Mouse (Mus musculus): Measurements from ENCODE around the gene Zfp385a. TPM values are rescaled to one million over a fixed set of nuclear protein-coding genes. Genes with fewer than 3 reads are reported as not detected.
A peak's percentile ranks its signal among the peaks of the same experiment; 100 is the strongest.

Zfp385a gene
- polyA plus RNA-seq, 1 experiment from 2014 or later, result 18.9 TPM

DNA sequence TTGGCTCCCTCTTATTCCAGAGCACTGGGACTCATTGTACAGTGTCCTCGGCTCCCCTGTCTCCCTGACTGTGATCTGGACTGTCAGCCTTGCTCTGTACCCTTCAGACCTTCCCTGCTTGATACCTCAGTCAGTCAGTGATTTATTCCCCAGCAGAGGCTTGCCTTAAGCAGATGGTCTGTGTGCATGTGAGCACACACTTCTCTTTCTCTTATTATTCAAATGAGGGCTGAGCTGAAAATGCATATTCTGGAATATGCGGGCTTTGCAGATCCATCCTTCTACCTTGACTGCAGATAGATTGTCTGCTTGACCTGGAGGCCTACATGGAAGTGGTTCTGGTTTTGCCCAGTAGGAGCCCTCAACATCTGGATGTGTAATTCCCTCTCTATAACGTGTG, 41.9 kb downstream of the Zfp385a start:
- Histone ChIP-seq H3K9me3 (replicated peaks) (no peaks in the 10 kb centered on the region), H3K27ac (replicated peaks) (peak overlapping the region; percentile 95; the same call in 1 of the 2 replicates), H3K36me3 (peaks cover 24% of the 10 kb centered on the region; the same call in 1 of the 2 replicates), H3K9ac (no peak overlapping the region), H3K4me3 (replicated peaks) (no peak overlapping the region), H3K4me1 (peaks cover 73% of the 10 kb centered on the region), H3K27me3 (no peaks in the 10 kb centered on the region), H3K4me2 (replicated peaks) (no peak overlapping the region)
- 72% methylated on average over 3 of the region's 3 CpGs for WGBS
- no peak for ATAC-seq (ENCODE audit: insufficient number of reproducible peaks, low FRiP score, low TSS enrichment, low read depth)

DNA sequence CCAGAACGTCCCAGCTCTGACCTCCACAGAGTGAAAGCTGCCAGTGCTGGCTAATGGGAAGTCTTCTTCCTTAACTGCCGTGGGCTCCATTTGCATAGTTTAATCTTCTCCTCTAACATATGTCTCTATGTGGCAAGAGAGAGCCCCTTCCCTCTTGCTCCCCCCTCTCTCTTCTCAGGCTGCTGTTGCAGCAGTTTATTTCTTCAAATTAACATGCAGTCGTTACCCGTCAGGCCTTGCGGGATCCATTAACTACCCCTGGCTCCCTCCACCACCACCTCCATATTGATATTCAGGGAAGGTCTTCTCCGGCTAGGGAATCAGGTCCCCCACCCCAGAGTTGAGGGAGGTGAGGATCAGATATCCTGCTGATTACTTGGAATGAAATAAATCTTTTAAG, 42.6 kb downstream of the Zfp385a start:
- no peak overlapping the region for H3K9ac ChIP-seq
- H3K27ac ChIP-seq (replicated peaks), result 0 out of 2 replicates have a peak overlapping the region, but pooled peaks have one; percentile 39
- no peak overlapping the region for H3K4me2 ChIP-seq (replicated peaks)
- H3K4me1 ChIP-seq, result peaks cover 66% of the 10 kb centered on the region
- no peak overlapping the region for H3K4me3 ChIP-seq (replicated peaks)
- H3K36me3 ChIP-seq, result peaks cover 31% of the 10 kb centered on the region; the same call in 1 of the 2 replicates
- ATAC-seq (ENCODE audit: insufficient number of reproducible peaks, low FRiP score, low TSS enrichment, low read depth), result no peak
- no peaks in the 10 kb centered on the region for H3K27me3 ChIP-seq
- WGBS, result 43% methylated on average over 6 of the region's 6 CpGs
- no peaks in the 10 kb centered on the region for H3K9me3 ChIP-seq (replicated peaks)

GRCm38 (mm10) chr15:103295851-103296250, 44.0 kb downstream of the Zfp385a start:
- 13% methylated on average over 5 of the region's 5 CpGs for WGBS
- H3K36me3 ChIP-seq, result peaks cover 44% of the 10 kb centered on the region
- H3K27me3 ChIP-seq, result no peaks in the 10 kb centered on the region
- H3K27ac ChIP-seq (replicated peaks), result peak overlapping the region; percentile 44; the same call in 1 of the 2 replicates
- H3K9ac ChIP-seq, result no peak overlapping the region
- H3K4me1 ChIP-seq, result peaks cover 53% of the 10 kb centered on the region
- ATAC-seq (ENCODE audit: insufficient number of reproducible peaks, low FRiP score, low TSS enrichment, low read depth), result no peak
- H3K4me2 ChIP-seq (replicated peaks), result no peak overlapping the region
- H3K4me3 ChIP-seq (replicated peaks), result no peak overlapping the region
- H3K9me3 ChIP-seq (replicated peaks), result no peaks in the 10 kb centered on the region

- Histone ChIP-seq H3K9ac (no peak overlapping the region), H3K27ac (replicated peaks) (no peak overlapping the region; the same call in 1 of the 2 replicates), H3K4me2 (replicated peaks) (no peak overlapping the region), H3K9me3 (replicated peaks) (no peaks in the 10 kb centered on the region), H3K4me3 (replicated peaks) (no peak overlapping the region), H3K27me3 (no peaks in the 10 kb centered on the region), H3K4me1 (peaks cover 42% of the 10 kb centered on the region), H3K36me3 (peaks cover 49% of the 10 kb centered on the region)
- 0 out of 2 replicates have a peak, but pooled peaks have one; percentile 8 for ATAC-seq (ENCODE audit: insufficient number of reproducible peaks, low FRiP score, low TSS enrichment, low read depth)
- WGBS, result 29% methylated on average over 2 of the region's 2 CpGs
These were observed 45.2 kb downstream of the Zfp385a start for GRCm38 (mm10) chr15:103294649-103295048.

DNA sequence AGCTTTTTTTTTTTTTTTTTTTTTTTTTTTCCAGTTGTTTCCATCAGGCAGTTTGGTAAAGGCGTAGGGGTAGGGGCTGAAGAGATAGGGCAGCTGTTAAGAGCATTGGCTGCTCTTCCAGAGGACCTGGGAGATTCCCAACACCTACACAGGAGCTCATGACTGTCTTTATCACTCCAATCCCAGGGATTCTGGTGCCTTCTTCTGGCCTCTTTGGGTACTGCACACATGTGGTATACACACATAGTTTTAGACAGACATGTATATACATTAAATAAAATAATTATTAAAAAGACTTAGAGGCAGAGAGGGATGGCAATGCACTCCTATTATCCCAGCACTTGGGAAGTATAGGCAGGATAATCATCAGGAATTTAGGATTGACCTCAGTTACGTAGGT, 46.5 kb downstream of the Zfp385a start:
- Histone ChIP-seq H3K4me1 (peaks cover 37% of the 10 kb centered on the region), H3K27me3 (no peaks in the 10 kb centered on the region), H3K4me2 (replicated peaks) (no peak overlapping the region), H3K4me3 (replicated peaks) (no peak overlapping the region), H3K36me3 (peaks cover 41% of the 10 kb centered on the region), H3K27ac (replicated peaks) (peak overlapping the region; percentile 73), H3K9ac (no peak overlapping the region), H3K9me3 (replicated peaks) (no peaks in the 10 kb centered on the region)
- ATAC-seq (ENCODE audit: insufficient number of reproducible peaks, low FRiP score, low TSS enrichment, low read depth), result no peak
- WGBS, result 96% methylated on average over 2 of the region's 2 CpGs

DNA sequence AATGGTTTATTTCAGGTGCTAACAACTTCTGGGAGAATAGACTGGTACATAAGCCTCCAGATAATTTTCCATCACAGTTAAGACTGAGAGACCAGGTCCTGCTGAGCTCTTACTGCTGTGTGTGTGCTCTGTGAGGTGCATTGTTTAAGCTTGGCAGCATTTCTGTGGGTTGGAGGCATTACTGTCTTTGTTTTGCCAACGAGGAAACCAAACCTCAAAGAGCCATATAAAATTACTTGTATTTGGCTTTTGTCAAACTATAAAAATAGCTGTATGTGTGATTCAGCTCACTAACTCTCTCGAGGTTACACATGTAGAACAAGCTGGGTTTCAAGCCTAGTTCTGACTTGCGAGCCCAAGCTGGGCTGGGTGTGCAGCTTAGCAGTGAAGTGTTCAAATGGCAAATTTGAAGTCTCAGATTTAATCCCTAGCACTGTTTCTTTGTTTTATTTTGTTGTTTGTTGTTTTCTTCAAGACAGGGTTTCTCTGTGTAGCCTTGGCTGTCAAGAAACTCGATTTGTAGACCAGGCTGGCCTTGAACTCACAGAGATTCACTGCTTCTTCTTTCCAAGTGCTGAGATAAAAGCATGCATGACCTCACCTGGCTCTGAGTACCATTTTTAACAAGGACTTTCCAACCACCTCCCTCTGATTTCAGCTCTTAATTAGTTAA, 47.1 kb downstream of the Zfp385a start:
- 71% methylated on average over 4 of the region's 4 CpGs for WGBS
- H3K9ac ChIP-seq, result no peak overlapping the region
- no peak overlapping the region for H3K4me2 ChIP-seq (replicated peaks)
- peaks cover 41% of the 10 kb centered on the region for H3K36me3 ChIP-seq
- H3K27me3 ChIP-seq, result no peaks in the 10 kb centered on the region
- H3K9me3 ChIP-seq (replicated peaks), result no peaks in the 10 kb centered on the region
- 0 out of 2 replicates have a peak, but pooled peaks have one; percentile 34 for ATAC-seq (ENCODE audit: insufficient number of reproducible peaks, low FRiP score, low TSS enrichment, low read depth)
- H3K27ac ChIP-seq (replicated peaks), result peak overlapping the region; percentile 73
- H3K4me3 ChIP-seq (replicated peaks), result no peak overlapping the region
- H3K4me1 ChIP-seq, result peaks cover 33% of the 10 kb centered on the region

DNA sequence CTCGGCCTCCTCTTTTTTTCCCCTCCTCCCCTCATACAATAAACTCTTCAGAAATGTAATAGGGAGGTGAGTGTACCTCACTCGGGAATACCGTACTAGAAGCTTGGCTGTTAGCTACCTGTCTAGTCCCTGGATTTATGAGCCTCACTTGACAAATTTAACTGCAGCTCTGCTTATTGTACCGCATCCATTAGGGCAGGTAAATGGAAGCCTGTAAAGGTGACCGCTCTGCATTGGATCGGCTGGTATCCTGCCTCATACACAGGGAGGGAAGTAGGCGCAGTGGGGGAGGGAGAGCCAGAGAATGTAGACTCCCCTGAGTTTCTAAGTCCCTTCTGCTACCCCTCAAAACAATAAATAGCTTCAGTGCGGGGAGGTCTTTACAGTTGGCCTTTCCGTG, 49.0 kb downstream of the Zfp385a start:
- Histone ChIP-seq H3K4me1 (peaks cover 22% of the 10 kb centered on the region), H3K36me3 (peaks cover 31% of the 10 kb centered on the region), H3K9ac (no peak overlapping the region), H3K27me3 (no peaks in the 10 kb centered on the region), H3K4me2 (replicated peaks) (no peak overlapping the region), H3K4me3 (replicated peaks) (no peak overlapping the region), H3K9me3 (replicated peaks) (no peaks in the 10 kb centered on the region), H3K27ac (replicated peaks) (no peak overlapping the region)
- ATAC-seq (ENCODE audit: insufficient number of reproducible peaks, low FRiP score, low TSS enrichment, low read depth), result no peak
- 91% methylated on average over 9 of the region's 9 CpGs for WGBS

DNA sequence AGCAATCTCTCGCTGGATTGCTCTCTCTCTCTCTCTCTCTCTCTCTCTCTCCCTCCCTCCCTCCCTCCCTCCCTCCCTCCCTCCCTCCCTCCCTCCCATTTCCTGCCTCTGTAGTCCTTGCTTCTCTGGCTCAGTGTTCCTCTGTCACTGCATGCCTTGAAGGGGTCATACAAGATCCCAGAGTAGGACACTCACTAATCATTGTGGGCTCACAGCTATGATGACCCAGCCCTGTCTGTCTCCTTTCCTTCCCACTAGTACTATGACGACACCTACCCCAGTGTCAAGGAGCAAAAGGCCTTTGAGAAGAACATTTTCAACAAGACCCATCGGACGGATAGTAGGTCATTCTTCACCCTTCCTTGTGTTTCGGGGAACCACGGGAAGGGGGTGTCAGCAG, 49.5 kb downstream of the Zfp385a start:
- ATAC-seq (ENCODE audit: insufficient number of reproducible peaks, low FRiP score, low TSS enrichment, low read depth), result no peak
- H3K4me2 ChIP-seq (replicated peaks), result no peak overlapping the region
- H3K9me3 ChIP-seq (replicated peaks), result no peaks in the 10 kb centered on the region
- H3K27ac ChIP-seq (replicated peaks), result no peak overlapping the region
- no peak overlapping the region for H3K4me3 ChIP-seq (replicated peaks)
- H3K4me1 ChIP-seq, result peaks cover 22% of the 10 kb centered on the region
- no peak overlapping the region for H3K9ac ChIP-seq
- H3K36me3 ChIP-seq, result peaks cover 31% of the 10 kb centered on the region
- no peaks in the 10 kb centered on the region for H3K27me3 ChIP-seq
- WGBS, result 75% methylated on average over 6 of the region's 6 CpGs

DNA sequence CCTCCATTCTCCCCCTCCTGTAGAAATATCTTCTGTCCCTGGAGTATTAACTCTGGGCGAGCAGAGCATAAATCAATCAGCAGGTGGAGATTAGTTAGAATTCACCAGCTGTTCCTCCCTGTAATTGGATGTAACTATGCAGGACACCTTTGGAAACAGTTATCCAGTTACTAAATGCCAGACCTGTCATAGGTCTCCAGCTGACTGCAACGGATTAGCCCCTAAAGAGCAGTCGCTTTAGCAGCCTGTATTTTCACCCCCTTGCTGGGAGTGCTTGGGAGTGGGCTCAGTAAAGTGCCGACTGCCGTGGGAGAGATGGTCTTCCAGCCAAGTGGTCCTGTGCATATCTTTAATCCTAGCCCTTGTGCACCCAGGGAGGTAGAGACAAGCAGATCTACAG, 50.3 kb downstream of the Zfp385a start:
- no peak overlapping the region for H3K4me2 ChIP-seq (replicated peaks)
- ATAC-seq (ENCODE audit: insufficient number of reproducible peaks, low FRiP score, low TSS enrichment, low read depth), result no peak
- H3K36me3 ChIP-seq, result peaks cover 31% of the 10 kb centered on the region
- WGBS, result 45% methylated on average over 5 of the region's 5 CpGs
- H3K9me3 ChIP-seq (replicated peaks), result no peaks in the 10 kb centered on the region
- peaks cover 27% of the 10 kb centered on the region for H3K4me1 ChIP-seq
- no peak overlapping the region for H3K4me3 ChIP-seq (replicated peaks)
- H3K9ac ChIP-seq, result no peak overlapping the region
- H3K27me3 ChIP-seq, result no peaks in the 10 kb centered on the region
- H3K27ac ChIP-seq (replicated peaks), result 0 out of 2 replicates have a peak overlapping the region, but pooled peaks have one; percentile 5

DNA sequence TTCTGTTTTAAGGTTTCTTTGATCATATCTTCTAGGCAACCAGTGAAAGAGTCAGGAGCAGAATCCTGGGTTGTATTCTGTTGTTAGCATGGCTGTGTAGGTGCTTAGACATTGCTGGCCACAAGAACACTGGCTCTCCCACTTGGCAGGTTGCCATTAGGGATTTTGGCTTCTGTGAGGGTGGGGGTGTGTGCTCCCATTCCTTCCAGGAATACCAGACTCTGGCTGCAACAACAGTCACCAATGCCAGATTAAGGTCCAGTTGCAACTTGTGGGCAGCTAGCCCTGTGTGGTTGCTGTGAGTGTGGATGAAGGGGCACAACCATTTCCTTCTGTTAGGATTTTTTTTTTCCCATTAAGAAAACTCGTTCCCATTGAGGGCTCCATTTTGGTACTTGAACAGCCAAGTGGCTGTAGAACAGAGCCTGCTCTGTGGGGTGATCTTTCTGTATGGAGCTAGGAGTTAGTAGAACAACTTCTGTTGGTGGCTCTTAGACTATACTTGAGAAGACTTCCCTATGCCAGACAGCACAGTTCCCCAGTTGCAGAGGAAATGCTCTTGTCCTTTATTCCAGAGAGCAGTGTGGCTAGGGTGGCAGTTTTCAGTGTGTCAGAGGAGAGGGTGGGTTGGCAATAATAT, 54.0 kb downstream of the Zfp385a start:
- Histone ChIP-seq H3K9ac (no peak overlapping the region), H3K9me3 (replicated peaks) (no peaks in the 10 kb centered on the region), H3K27ac (replicated peaks) (peak overlapping the region; percentile 49), H3K4me3 (replicated peaks) (no peak overlapping the region), H3K4me1 (peaks cover 27% of the 10 kb centered on the region), H3K4me2 (replicated peaks) (no peak overlapping the region), H3K36me3 (peaks cover 5% of the 10 kb centered on the region), H3K27me3 (no peaks in the 10 kb centered on the region)
- no peak for ATAC-seq (ENCODE audit: insufficient number of reproducible peaks, low FRiP score, low TSS enrichment, low read depth)
- 59% methylated on average over 1 of the region's 1 CpGs for WGBS

- no peak overlapping the region for H3K4me2 ChIP-seq (replicated peaks)
- H3K27ac ChIP-seq (replicated peaks), result no peak overlapping the region
- 41% methylated on average over 2 of the region's 2 CpGs for WGBS
These were observed 55.2 kb downstream of the Zfp385a start for GRCm38 (mm10) chr15:103284647-103285046.

More at GRCm38 (mm10) chr15:103284647-103285046, 55.2 kb downstream of the Zfp385a start:
- Histone ChIP-seq H3K9me3 (replicated peaks) (no peaks in the 10 kb centered on the region), H3K9ac (no peak overlapping the region), H3K4me1 (peaks cover 25% of the 10 kb centered on the region), H3K36me3 (no peaks in the 10 kb centered on the region; the same call in 1 of the 2 replicates), H3K4me3 (replicated peaks) (no peak overlapping the region), H3K27me3 (no peaks in the 10 kb centered on the region)
- ATAC-seq (ENCODE audit: insufficient number of reproducible peaks, low FRiP score, low TSS enrichment, low read depth), result no peak

Measured in embryonic facial prominence, embryonic 15.5 days (tissue).